ENCODE assay signal across 7 mouse cellular contexts in the genomic region with DNA sequence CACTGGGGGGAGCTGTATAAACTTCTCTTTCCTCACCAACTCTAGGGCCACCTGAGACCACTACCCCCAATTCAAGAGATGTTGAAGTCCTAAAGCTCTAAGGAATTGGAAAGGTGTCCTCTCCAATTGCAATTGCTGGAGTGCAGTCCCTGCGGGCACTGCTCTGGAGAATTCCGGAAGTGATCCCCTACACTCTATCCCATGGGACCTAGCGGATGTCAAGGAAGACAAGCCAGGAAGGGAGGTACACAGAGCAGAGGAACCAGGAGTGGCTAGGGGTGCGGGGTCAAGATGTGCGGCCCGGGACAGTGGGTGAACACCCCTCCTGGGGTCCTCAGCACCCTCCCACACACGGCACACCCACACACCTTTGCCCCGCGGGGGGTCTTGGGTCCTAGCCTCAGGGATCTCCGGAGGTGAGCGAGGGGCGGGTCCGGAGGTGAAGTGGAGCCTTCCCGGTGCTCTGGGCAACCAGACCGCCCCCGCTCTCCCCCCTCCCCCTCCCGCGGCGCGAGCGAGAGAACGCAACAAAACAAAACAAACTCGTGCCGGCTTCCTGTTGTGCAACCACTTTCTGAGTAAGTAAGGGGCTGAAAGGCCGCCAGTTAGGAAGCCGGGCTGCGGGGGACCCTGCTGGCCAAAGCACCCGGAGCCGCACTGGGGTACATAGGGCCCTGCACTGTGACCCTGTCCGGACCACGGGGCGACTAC. TPM values are rescaled to one million over a fixed set of nuclear protein-coding genes. Genes with fewer than 3 reads are reported as not detected.
DNase-seq lines count a peak whose midpoint lies in the region; ATAC-seq lines count a peak whose summit lies in the region.

No protein-coding gene starts in this region.

- WGBS in liver, embryonic 15.5 days (ENCODE audit: insufficient replicate concordance) = 1% methylated on average over 32 of the region's 32 CpGs
- 2% methylated on average over 22 of the region's 32 CpGs for WGBS in neural tube, embryonic 11.5 days

- H3K4me1 ChIP-seq in liver, embryonic 15.5 days (replicated peaks) = 0 out of 2 replicates have a peak, but pooled peaks cover 6% of the 10 kb centered on the region
- H3K4me1 ChIP-seq in neural tube, embryonic 11.5 days (ENCODE audit: control insufficient read depth, insufficient read depth, low read length) = peaks cover 15% of the 10 kb centered on the region

- no peaks in the 10 kb centered on the region for H3K36me3 ChIP-seq in liver, embryonic 15.5 days (replicated peaks)
- no peaks in the 10 kb centered on the region for H3K36me3 ChIP-seq in neural tube, embryonic 11.5 days (ENCODE audit: control insufficient read depth, insufficient read depth, low read length)

- ATAC-seq in liver, embryonic 15.5 days (ENCODE audit: insufficient read depth) = no peak
- ATAC-seq in neural tube, embryonic 11.5 days (ENCODE audit: insufficient read depth, low FRiP score, low TSS enrichment) = no peak

- H3K9ac ChIP-seq in liver, embryonic 15.5 days = no peak overlapping the region
- no peak overlapping the region for H3K9ac ChIP-seq in neural tube, embryonic 11.5 days (ENCODE audit: low read length)

- H3K4me3 ChIP-seq in liver, embryonic 15.5 days (replicated peaks) = peak overlapping the region; percentile 51
- peak overlapping the region; percentile 53 for H3K4me3 ChIP-seq in neural tube, embryonic 11.5 days (ENCODE audit: low read depth, low read length)

- H3K27me3 ChIP-seq in liver, embryonic 15.5 days = peaks cover 56% of the 10 kb centered on the region
- H3K27me3 ChIP-seq in neural tube, embryonic 11.5 days (ENCODE audit: control insufficient read depth, insufficient read depth, low read length) = peaks cover 27% of the 10 kb centered on the region

- peak; percentile 71 for DNase-seq in Muller cell, postnatal 12 days (ENCODE audit: inconsistent ontology term)
- DNase-seq in adrenal gland, postnatal 25 days = peak; percentile 70
- DNase-seq in gastrocnemius, postnatal 10 days = peak; percentile 27
- DNase-seq in induced T-regulatory cell, adult 2 months (ENCODE audit: low read depth) = peak; percentile 65
- DNase-seq in neural tube, embryonic 11.5 days (ENCODE audit: low spot score) = peak; percentile 27
- peak; percentile 61 for DNase-seq in urinary bladder, postnatal 14 days (ENCODE audit: low spot score)

- H3K9me3 ChIP-seq in liver, embryonic 15.5 days (replicated peaks) = no peaks in the 10 kb centered on the region
- no peaks in the 10 kb centered on the region for H3K9me3 ChIP-seq in neural tube, embryonic 11.5 days (ENCODE audit: control insufficient read depth, low read length)

- no peak overlapping the region for H3K27ac ChIP-seq in liver, embryonic 15.5 days (replicated peaks)
- H3K27ac ChIP-seq in neural tube, embryonic 11.5 days (ENCODE audit: low read depth, low read length) = no peak overlapping the region

- H3K4me2 ChIP-seq in liver, embryonic 15.5 days = peak overlapping the region; percentile 72
- peak overlapping the region; percentile 97 for H3K4me2 ChIP-seq in neural tube, embryonic 11.5 days (ENCODE audit: low read depth)

RNA-seq across cellular contexts. Expression of gene Glis3, which starts 2.0 kb away (rescaled TPM):
- 9.5 and 13.5 TPM in 2 replicates for total RNA-seq in adrenal gland, postnatal 25 days (2021)
- 1 to 10 TPM; 2.1 to 2.8 TPM for total RNA-seq in gastrocnemius, postnatal 10 days (2021)
- 0.15 and 0.45 TPM in 2 replicates for polyA plus RNA-seq in liver, embryonic 15.5 days (2015; fragmentation: Nextera tagmentation; extraction: Ambion mirVana)
- polyA plus RNA-seq in neural tube, embryonic 11.5 days (2014; fragmentation: Nextera tagmentation; extraction: Ambion mirVana) = 1.6 TPM in 2 replicates
